In the genomic region with DNA sequence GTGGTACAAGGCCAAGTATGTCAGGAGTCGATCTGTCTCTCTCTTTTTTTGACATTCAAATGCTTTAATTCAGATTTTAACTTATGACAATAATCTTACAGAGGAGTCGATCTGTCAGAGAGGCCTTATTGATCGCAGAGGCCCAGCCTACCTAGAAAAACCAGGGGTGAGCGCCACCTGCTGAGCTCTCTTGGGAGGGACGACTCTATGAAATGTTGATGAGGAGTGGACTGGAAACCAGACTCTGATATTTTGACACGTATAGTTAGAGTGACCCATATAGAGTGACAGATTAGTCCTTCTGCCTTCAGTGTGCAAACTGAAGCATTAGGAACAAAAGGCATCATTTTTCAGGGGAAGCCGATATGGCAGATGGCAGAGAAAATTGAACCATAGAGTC, we compare ENCODE assay signal across 13 mouse cellular contexts.
DNase-seq lines count a peak whose midpoint lies in the region; ATAC-seq and TF ChIP-seq lines count a peak whose summit lies in the region.
"Had no signal": no experiment of that assay in that cellular context is flagged by ENCODE, and none has a peak within 500 bp of the region (broad histone marks: within the 10 kb centered on the region; RNA-seq: fewer than 3 reads in every experiment).

No protein-coding gene starts in this region.

- no peaks in the 10 kb centered on the region for H3K36me3 ChIP-seq in liver, embryonic 14.5 days (replicated peaks; ENCODE audit: control insufficient read depth, insufficient read depth, low read depth)
- no peaks in the 10 kb centered on the region for H3K36me3 ChIP-seq in ES-Bruce4 (ENCODE audit: control insufficient read depth, insufficient read depth, low read length, poor library complexity, severe bottlenecking)
- H3K36me3 ChIP-seq: embryonic facial prominence, embryonic 15.5 days; heart, embryonic 15.5 days; liver, embryonic 13.5 days had no signal

- no peak for TF ChIP-seq EP300 in liver, embryonic 14.5 days (IDR thresholded peaks at IDR 0.05; ENCODE audit: low read depth)
- no peak for TF ChIP-seq EP300 in ES-Bruce4 (IDR thresholded peaks at IDR 0.05; ENCODE audit: insufficient read depth, low read depth, low read length)

- no peak overlapping the region for H3K4me3 ChIP-seq in liver, embryonic 14.5 days (ENCODE audit: insufficient read depth in 1 of 2, low read depth in 2 of 2, low read length in 2 of 2)
- H3K4me3 ChIP-seq in ES-Bruce4 (ENCODE audit: low read depth, low read length), result no peak overlapping the region
- H3K4me3 ChIP-seq in cortical plate, adult 2 months (ENCODE audit: insufficient read depth, low read length), result no peak overlapping the region
- H3K4me3 ChIP-seq: embryonic facial prominence, embryonic 15.5 days; heart, embryonic 15.5 days; liver, embryonic 13.5 days had no signal

- no peak for ATAC-seq in liver, embryonic 14.5 days (ENCODE audit: insufficient read depth)

- H3K4me2 ChIP-seq in liver, embryonic 14.5 days (ENCODE audit: low read depth), result no peak overlapping the region
- H3K4me2 ChIP-seq: embryonic facial prominence, embryonic 15.5 days; heart, embryonic 15.5 days; liver, embryonic 13.5 days had no signal

- no peak for TF ChIP-seq POLR2A in ES-Bruce4 (IDR thresholded peaks at IDR 0.05; ENCODE audit: insufficient read depth, low read length)
- no peak for TF ChIP-seq POLR2A in cortical plate, adult 2 months (IDR thresholded peaks at IDR 0.05; ENCODE audit: extremely low read depth, insufficient read depth, low read length)

- H3K9me3 ChIP-seq in liver, embryonic 14.5 days (ENCODE audit: control insufficient read depth, low read length), result no peaks in the 10 kb centered on the region
- no peaks in the 10 kb centered on the region for H3K9me3 ChIP-seq in ES-Bruce4 (replicated peaks; ENCODE audit: control insufficient read depth, insufficient read depth, low read length, poor library complexity, severe bottlenecking)
- H3K9me3 ChIP-seq: embryonic facial prominence, embryonic 15.5 days; heart, embryonic 15.5 days; liver, embryonic 13.5 days had no signal

- H3K27me3 ChIP-seq in liver, embryonic 14.5 days (ENCODE audit: control insufficient read depth, insufficient read depth, low read length), result no peaks in the 10 kb centered on the region
- H3K27me3 ChIP-seq in ES-Bruce4 (ENCODE audit: control insufficient read depth, insufficient read depth, low read length, poor library complexity, severe bottlenecking), result no peaks in the 10 kb centered on the region
- H3K27me3 ChIP-seq: embryonic facial prominence, embryonic 15.5 days; heart, embryonic 15.5 days; liver, embryonic 13.5 days had no signal

- no peaks in the 10 kb centered on the region for H3K4me1 ChIP-seq in liver, embryonic 14.5 days (replicated peaks; ENCODE audit: control insufficient read depth in 2 of 2, insufficient read depth in 2 of 2, low read length in 1 of 2)
- no peaks in the 10 kb centered on the region for H3K4me1 ChIP-seq in ES-Bruce4 (ENCODE audit: control insufficient read depth, insufficient read depth, low read length)
- H3K4me1 ChIP-seq in cortical plate, adult 2 months (ENCODE audit: control insufficient read depth, insufficient read depth, low read length), result no peaks in the 10 kb centered on the region; the same call in 1 of the 2 replicates
- H3K4me1 ChIP-seq: embryonic facial prominence, embryonic 15.5 days; liver, embryonic 13.5 days had no signal

- no peak overlapping the region for H3K27ac ChIP-seq in liver, embryonic 14.5 days
- H3K27ac ChIP-seq in ES-Bruce4 (ENCODE audit: insufficient read depth, low read length), result no peak overlapping the region
- H3K27ac ChIP-seq in cortical plate, adult 2 months (ENCODE audit: insufficient read depth, low read length), result no peak overlapping the region
- H3K27ac ChIP-seq: embryonic facial prominence, embryonic 15.5 days; heart, embryonic 15.5 days; liver, embryonic 13.5 days had no signal

- peak; percentile 64 for DNase-seq in heart, adult 11 months
- DNase-seq in heart, adult 18-20 months, result no peak
- DNase-seq in liver, embryonic 14.5 days (ENCODE audit: low read depth in 3 of 3, low spot score in 3 of 3), result no peak
- no peak for DNase-seq in liver
- no peak for DNase-seq in adrenal gland, adult 8-10 months
- DNase-seq: cerebellum, adult 18-20 months; kidney, postnatal 14 days; liver, embryonic 13.5 days; thymus, postnatal 4 days had no signal

- no peak overlapping the region for H3K9ac ChIP-seq in liver, embryonic 14.5 days (replicated peaks)
- H3K9ac ChIP-seq in ES-Bruce4 (ENCODE audit: low read depth, poor library complexity, severe bottlenecking), result no peak overlapping the region
- H3K9ac ChIP-seq: embryonic facial prominence, embryonic 15.5 days; heart, embryonic 15.5 days; liver, embryonic 13.5 days had no signal

- WGBS in liver, embryonic 14.5 days (ENCODE audit: insufficient replicate concordance), result 52% methylated on average over 7 of the region's 7 CpGs

- 0 out of 2 replicates have a peak, but pooled peaks have one; percentile 9 for TF ChIP-seq CTCF in liver, embryonic 14.5 days (IDR thresholded peaks at IDR 0.05; ENCODE audit: low read depth)
- TF ChIP-seq CTCF in ES-Bruce4 (IDR thresholded peaks at IDR 0.05; ENCODE audit: low read depth, low read length), result peak; percentile 48
- TF ChIP-seq CTCF in cortical plate, adult 2 months (IDR thresholded peaks at IDR 0.05; ENCODE audit: extremely low read depth, insufficient read depth, low read length), result peak; percentile 33; the same call in 1 of the 2 replicates
